Comparison of ENCODE assay signal across 8 mouse cellular contexts in genomic region chr4:98702201-98702894, GRCm38 (mm10). TPM values are rescaled to one million over a fixed set of nuclear protein-coding genes. Genes with fewer than 3 reads are reported as not detected.
A peak's percentile ranks its signal among the peaks of the same experiment; 100 is the strongest.
DNase-seq lines count a peak whose midpoint lies in the region; ATAC-seq lines count a peak whose summit lies in the region.

No protein-coding gene starts in this region.

- no peak overlapping the region for H3K4me3 ChIP-seq in embryonic facial prominence, embryonic 10.5 days
- no peak overlapping the region for H3K4me3 ChIP-seq in limb, embryonic 12.5 days (replicated peaks)

- H3K4me2 ChIP-seq in limb, embryonic 12.5 days = no peak overlapping the region

- no peaks in the 10 kb centered on the region for H3K36me3 ChIP-seq in embryonic facial prominence, embryonic 10.5 days (replicated peaks)
- peaks cover 9% of the 10 kb centered on the region; the same call in 1 of the 2 replicates for H3K36me3 ChIP-seq in limb, embryonic 12.5 days

- H3K27me3 ChIP-seq in embryonic facial prominence, embryonic 10.5 days (replicated peaks; ENCODE audit: low read depth, poor library complexity, severe bottlenecking) = no peaks in the 10 kb centered on the region
- H3K27me3 ChIP-seq in limb, embryonic 12.5 days = no peaks in the 10 kb centered on the region

- peak; percentile 8 to 47 for DNase-seq in spleen, postnatal 10 days (ENCODE audit: low spot score in 2 of 2)
- DNase-seq in spleen, postnatal 14 days (ENCODE audit: low spot score in 2 of 2) = no peak
- DNase-seq in embryonic facial prominence, embryonic 10.5 days (ENCODE audit: low spot score) = peak; percentile 80
- DNase-seq in heart, adult 8-10 months (ENCODE audit: low spot score) = peak; percentile 60
- peak; percentile 69 for DNase-seq in kidney, adult 9 months
- peak; percentile 84 for DNase-seq in neural tube, embryonic 10.5 days (ENCODE audit: extremely low spot score, low spot score)
- DNase-seq in thymus, postnatal 10 days (ENCODE audit: low spot score in 2 of 2) = peak; percentile 8 to 42

- WGBS in embryonic facial prominence, embryonic 10.5 days = 28% methylated on average over 12 of the region's 12 CpGs
- 28% methylated on average over 12 of the region's 12 CpGs for WGBS in limb, embryonic 12.5 days

- H3K9ac ChIP-seq in limb, embryonic 12.5 days (replicated peaks) = no peak overlapping the region

- no peaks in the 10 kb centered on the region for H3K9me3 ChIP-seq in embryonic facial prominence, embryonic 10.5 days
- H3K9me3 ChIP-seq in limb, embryonic 12.5 days = no peaks in the 10 kb centered on the region

- peaks cover 26% of the 10 kb centered on the region for H3K4me1 ChIP-seq in embryonic facial prominence, embryonic 10.5 days
- peaks cover 12% of the 10 kb centered on the region for H3K4me1 ChIP-seq in limb, embryonic 12.5 days (replicated peaks)

- H3K27ac ChIP-seq in embryonic facial prominence, embryonic 10.5 days (replicated peaks) = 0 out of 2 replicates have a peak overlapping the region, but pooled peaks have one; percentile 24
- peak overlapping the region; percentile 57 for H3K27ac ChIP-seq in limb, embryonic 12.5 days

- peak; percentile 50; the same call in 1 of the 2 replicates for ATAC-seq in limb, embryonic 12.5 days (ENCODE audit: insufficient number of reproducible peaks, insufficient read depth, low FRiP score, low TSS enrichment, low read depth)

RNA-seq across cellular contexts. Expression of gene L1td1, which starts 24.2 kb away (rescaled TPM):
- 0.35 and 0.44 TPM in 2 replicates for polyA plus RNA-seq in embryonic facial prominence, embryonic 10.5 days (2016; fragmentation: Nextera tagmentation; extraction: Ambion mirVana)
- total RNA-seq in heart, adult 8-10 months (2022) = not detected
- 1.1 and 2.7 TPM in 2 replicates for polyA plus RNA-seq in limb, embryonic 12.5 days (2016; fragmentation: Nextera tagmentation; extraction: Ambion mirVana)

Comparison
In these comparisons a context has a peak if more than half of its experiments do, and no peak if none do; other contexts are left out.
1. DNase-seq: peak in spleen, postnatal 10 days (2 of 2), embryonic facial prominence, embryonic 10.5 days (single experiment), heart, adult 8-10 months (single experiment), kidney, adult 9 months (single experiment), neural tube, embryonic 10.5 days (single experiment) and thymus, postnatal 10 days (2 of 2); none in spleen, postnatal 14 days (0 of 2).